Mouse (Mus musculus) testis, adult 2 months (tissue): ENCODE results near the gene Lrp2bp.

Source experiments
- CTCF ChIP-seq: fragments of 200-500 bp; IDR thresholded peaks from 2 replicates; pipeline ENCODE4 v1.5.1; 2012; ENCODE audit warnings: low read depth, mild to moderate bottlenecking, inconsistent platforms, low read length, moderate library complexity; ENCODE audit not compliant: control insufficient read depth, insufficient read depth, insufficient replicate concordance
- POLR2A ChIP-seq: fragments of 200-500 bp; IDR thresholded peaks from 2 replicates; pipeline ENCODE4 v1.6.1; 2012; ENCODE audit warnings: low read depth, mild to moderate bottlenecking, inconsistent platforms, low read length, moderate library complexity; ENCODE audit not compliant: control insufficient read depth

DNA sequence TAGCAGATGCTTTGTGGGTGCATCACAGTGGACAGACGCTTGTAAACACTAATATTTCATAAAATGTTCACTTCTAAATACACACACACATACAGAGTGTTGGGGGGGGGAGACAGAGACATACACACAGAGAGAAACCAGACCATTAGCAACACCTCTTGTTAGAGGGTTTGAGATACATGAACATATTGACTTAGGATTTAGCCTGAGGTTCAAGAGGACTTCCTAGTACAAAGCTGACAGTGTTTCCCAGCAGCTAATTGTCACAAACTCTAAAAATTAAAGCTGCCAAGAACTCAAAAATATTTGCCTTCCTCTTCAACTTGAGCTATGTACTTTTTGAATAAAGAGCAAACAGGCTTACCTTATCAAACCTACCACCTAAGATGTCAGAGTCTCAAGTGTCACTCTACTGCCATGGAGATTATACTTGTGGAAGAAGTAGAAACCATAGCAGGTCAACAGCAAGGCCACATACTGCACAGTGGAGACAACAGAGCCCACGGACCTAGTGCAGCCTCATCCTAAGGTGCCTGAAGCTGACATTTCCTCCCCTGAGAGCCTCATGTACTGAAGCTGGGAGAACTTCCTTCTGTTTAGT, 74.5 kb downstream of the Lrp2bp start:
- TF ChIP-seq POLR2A (no peak), CTCF (no peak)
